Mouse (Mus musculus): Measurements from ENCODE around the gene Prss12. TPM values are rescaled to one million over a fixed set of nuclear protein-coding genes. Genes with fewer than 3 reads are reported as not detected.

Prss12 gene
- polyA plus RNA-seq, 1 experiment from 2014 or later: 0.79 TPM

DNA sequence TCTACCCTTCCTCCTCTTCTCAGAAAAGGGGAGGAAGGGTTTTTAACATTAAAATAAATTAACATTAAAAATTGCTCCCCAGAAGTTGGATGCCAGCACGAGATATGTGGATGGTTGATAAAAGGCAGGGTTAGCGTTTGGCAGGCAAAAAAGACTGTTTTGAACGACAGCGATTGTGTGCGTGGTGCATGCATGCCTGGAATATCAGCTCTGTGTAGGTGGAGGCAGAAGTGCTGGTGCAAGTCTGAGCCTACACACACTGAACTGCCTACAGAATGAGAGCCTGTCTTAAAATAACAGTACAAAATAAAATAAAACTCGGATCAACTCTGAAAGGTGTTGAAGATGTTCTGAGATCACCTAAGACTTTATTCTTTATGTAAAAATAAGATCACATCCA is 57.2 kb downstream of the Prss12 start:
- 53% methylated on average over 6 of the region's 6 CpGs for WGBS (ENCODE audit: insufficient replicate concordance)
- no peaks in the 10 kb centered on the region for H3K27me3 ChIP-seq (ENCODE audit: control insufficient read depth, insufficient read depth, low read depth, low read length)
- ATAC-seq (ENCODE audit: low read depth): no peak
- no peak overlapping the region for H3K4me2 ChIP-seq (ENCODE audit: low read depth, low read length)
- H3K4me1 ChIP-seq (ENCODE audit: control insufficient read depth, low read depth, low read length): no peaks in the 10 kb centered on the region; the same call in 1 of the 2 replicates
- no peak overlapping the region for H3K4me3 ChIP-seq (ENCODE audit: low read depth, low read length)
- no peaks in the 10 kb centered on the region for H3K9me3 ChIP-seq (replicated peaks; ENCODE audit: control insufficient read depth, low read length)
- peaks cover 7% of the 10 kb centered on the region; the same call in 1 of the 2 replicates for H3K36me3 ChIP-seq (ENCODE audit: control insufficient read depth, insufficient read depth)
- H3K27ac ChIP-seq (ENCODE audit: low read length): no peak overlapping the region
- H3K9ac ChIP-seq (ENCODE audit: low read depth, low read length): no peak overlapping the region

GRCm38 (mm10) chr3:123504783-123505182 is 58.1 kb downstream of the Prss12 start:
- WGBS (ENCODE audit: insufficient replicate concordance): 80% methylated on average over 7 of the region's 7 CpGs
- Histone ChIP-seq H3K36me3 (ENCODE audit: control insufficient read depth, insufficient read depth) (peaks cover 7% of the 10 kb centered on the region; the same call in 1 of the 2 replicates), H3K4me3 (ENCODE audit: low read depth, low read length) (no peak overlapping the region), H3K27ac (ENCODE audit: low read length) (no peak overlapping the region), H3K4me1 (ENCODE audit: control insufficient read depth, low read depth, low read length) (peaks cover under 1% of the 10 kb centered on the region; the same call in 1 of the 2 replicates), H3K9me3 (replicated peaks; ENCODE audit: control insufficient read depth, low read length) (no peaks in the 10 kb centered on the region), H3K9ac (ENCODE audit: low read depth, low read length) (no peak overlapping the region), H3K27me3 (ENCODE audit: control insufficient read depth, insufficient read depth, low read depth, low read length) (no peaks in the 10 kb centered on the region), H3K4me2 (ENCODE audit: low read depth, low read length) (no peak overlapping the region)
- no peak for ATAC-seq (ENCODE audit: low read depth)

DNA sequence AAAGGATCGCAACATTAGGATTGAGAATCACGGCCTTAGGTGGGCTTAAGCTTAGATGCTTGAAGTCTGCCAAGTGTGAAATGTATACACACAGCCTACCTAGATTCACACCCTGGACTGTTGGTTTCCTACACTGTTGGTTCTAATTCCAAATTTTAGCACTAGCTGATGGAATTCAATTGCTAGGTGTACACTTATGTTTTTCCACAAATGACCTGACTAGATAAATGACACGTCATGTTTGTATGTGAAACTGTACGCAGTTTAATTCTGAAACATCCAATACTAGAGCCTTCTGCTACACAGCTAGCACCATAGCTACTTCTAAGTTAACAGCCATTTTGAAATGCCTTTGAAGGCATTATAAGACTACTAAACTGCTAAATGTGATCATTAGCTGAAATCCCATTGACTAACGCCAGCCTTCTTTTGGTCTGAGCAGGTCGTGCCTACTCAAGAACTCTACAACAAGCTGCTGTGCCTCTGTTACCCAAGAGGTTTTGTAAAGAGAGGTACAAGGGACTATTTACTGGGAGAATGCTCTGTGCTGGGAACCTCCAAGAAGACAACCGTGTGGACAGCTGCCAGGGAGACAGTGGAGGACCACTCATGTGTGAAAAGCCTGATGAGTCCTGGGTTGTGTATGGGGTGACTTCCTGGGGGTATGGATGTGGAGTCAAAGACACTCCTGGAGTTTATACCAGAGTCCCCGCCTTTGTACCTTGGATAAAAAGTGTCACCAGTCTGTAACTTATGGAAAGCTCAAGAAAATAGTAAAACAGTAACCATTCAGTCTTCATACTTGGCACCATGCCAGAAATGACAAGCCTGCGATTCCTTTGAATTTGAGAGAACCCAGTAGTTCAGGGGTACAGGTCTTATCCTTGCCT is 59.3 kb downstream of the Prss12 start:
- Histone ChIP-seq H3K9me3 (replicated peaks; ENCODE audit: control insufficient read depth, low read length) (no peaks in the 10 kb centered on the region), H3K4me2 (ENCODE audit: low read depth, low read length) (peak overlapping the region; percentile 63), H3K9ac (ENCODE audit: low read depth, low read length) (no peak overlapping the region), H3K27me3 (ENCODE audit: control insufficient read depth, insufficient read depth, low read depth, low read length) (no peaks in the 10 kb centered on the region), H3K4me3 (ENCODE audit: low read depth, low read length) (no peak overlapping the region; the same call in 1 of the 2 replicates), H3K4me1 (ENCODE audit: control insufficient read depth, low read depth, low read length) (peaks cover 2% of the 10 kb centered on the region; the same call in 1 of the 2 replicates), H3K27ac (ENCODE audit: low read length) (peak overlapping the region; percentile 29; the same call in 1 of the 2 replicates), H3K36me3 (ENCODE audit: control insufficient read depth, insufficient read depth) (peaks cover 7% of the 10 kb centered on the region; the same call in 1 of the 2 replicates)
- WGBS (ENCODE audit: insufficient replicate concordance): 35% methylated on average over 9 of the region's 9 CpGs
- no peak for ATAC-seq (ENCODE audit: low read depth)

- peak overlapping the region; percentile 82 for H3K9ac ChIP-seq (ENCODE audit: low read depth, low read length)
- peaks cover 2% of the 10 kb centered on the region; the same call in 1 of the 2 replicates for H3K4me1 ChIP-seq (ENCODE audit: control insufficient read depth, low read depth, low read length)
- no peak for ATAC-seq (ENCODE audit: low read depth)
- peak overlapping the region; percentile 63 for H3K4me2 ChIP-seq (ENCODE audit: low read depth, low read length)
- 4% methylated on average over 6 of the region's 6 CpGs for WGBS (ENCODE audit: insufficient replicate concordance)
- H3K4me3 ChIP-seq (ENCODE audit: low read depth, low read length): peak overlapping the region; percentile 84
- peaks cover 7% of the 10 kb centered on the region; the same call in 1 of the 2 replicates for H3K36me3 ChIP-seq (ENCODE audit: control insufficient read depth, insufficient read depth)
- H3K27me3 ChIP-seq (ENCODE audit: control insufficient read depth, insufficient read depth, low read depth, low read length): no peaks in the 10 kb centered on the region
- H3K9me3 ChIP-seq (replicated peaks; ENCODE audit: control insufficient read depth, low read length): no peaks in the 10 kb centered on the region
- H3K27ac ChIP-seq (ENCODE audit: low read length): peak overlapping the region; percentile 86
These were observed 60.3 kb downstream of the Prss12 start for GRCm38 (mm10) chr3:123506699-123507662.

GRCm38 (mm10) chr3:123507663-123508055 is 60.9 kb downstream of the Prss12 start:
- no peak for ATAC-seq (ENCODE audit: low read depth)
- Histone ChIP-seq H3K9ac (ENCODE audit: low read depth, low read length) (peak overlapping the region; percentile 82), H3K36me3 (ENCODE audit: control insufficient read depth, insufficient read depth) (peaks cover 7% of the 10 kb centered on the region; the same call in 1 of the 2 replicates), H3K4me3 (ENCODE audit: low read depth, low read length) (peak overlapping the region; percentile 84), H3K27me3 (ENCODE audit: control insufficient read depth, insufficient read depth, low read depth, low read length) (no peaks in the 10 kb centered on the region), H3K27ac (ENCODE audit: low read length) (peak overlapping the region; percentile 86), H3K4me1 (ENCODE audit: control insufficient read depth, low read depth, low read length) (peaks cover 2% of the 10 kb centered on the region; the same call in 1 of the 2 replicates), H3K4me2 (ENCODE audit: low read depth, low read length) (peak overlapping the region; percentile 63), H3K9me3 (replicated peaks; ENCODE audit: control insufficient read depth, low read length) (no peaks in the 10 kb centered on the region)
- WGBS (ENCODE audit: insufficient replicate concordance): under 1% methylated on average over 10 of the region's 10 CpGs

GRCm38 (mm10) chr3:123508056-123508674 is 61.5 kb downstream of the Prss12 start:
- 0% methylated on average over 53 of the region's 53 CpGs for WGBS (ENCODE audit: insufficient replicate concordance)
- peak; percentile 94 for ATAC-seq (ENCODE audit: low read depth)
- Histone ChIP-seq H3K4me1 (ENCODE audit: control insufficient read depth, low read depth, low read length) (peaks cover 2% of the 10 kb centered on the region; the same call in 1 of the 2 replicates), H3K36me3 (ENCODE audit: control insufficient read depth, insufficient read depth) (peaks cover 7% of the 10 kb centered on the region; the same call in 1 of the 2 replicates), H3K27me3 (ENCODE audit: control insufficient read depth, insufficient read depth, low read depth, low read length) (no peaks in the 10 kb centered on the region), H3K4me2 (ENCODE audit: low read depth, low read length) (peak overlapping the region; percentile 85), H3K9ac (ENCODE audit: low read depth, low read length) (peak overlapping the region; percentile 89), H3K4me3 (ENCODE audit: low read depth, low read length) (peak overlapping the region; percentile 84), H3K27ac (ENCODE audit: low read length) (peak overlapping the region; percentile 99), H3K9me3 (replicated peaks; ENCODE audit: control insufficient read depth, low read length) (no peaks in the 10 kb centered on the region)

- H3K27me3 ChIP-seq (ENCODE audit: control insufficient read depth, insufficient read depth, low read depth, low read length): no peaks in the 10 kb centered on the region
- peak overlapping the region; percentile 84 for H3K4me3 ChIP-seq (ENCODE audit: low read depth, low read length)
- WGBS (ENCODE audit: insufficient replicate concordance): under 1% methylated on average over 36 of the region's 36 CpGs
- H3K4me2 ChIP-seq (ENCODE audit: low read depth, low read length): peak overlapping the region; percentile 85
- H3K4me1 ChIP-seq (ENCODE audit: control insufficient read depth, low read depth, low read length): peaks cover 2% of the 10 kb centered on the region; the same call in 1 of the 2 replicates
- H3K27ac ChIP-seq (ENCODE audit: low read length): peak overlapping the region; percentile 99
- no peaks in the 10 kb centered on the region for H3K9me3 ChIP-seq (replicated peaks; ENCODE audit: control insufficient read depth, low read length)
- peak overlapping the region; percentile 89 for H3K9ac ChIP-seq (ENCODE audit: low read depth, low read length)
- peak; percentile 54 for ATAC-seq (ENCODE audit: low read depth)
- peaks cover 7% of the 10 kb centered on the region; the same call in 1 of the 2 replicates for H3K36me3 ChIP-seq (ENCODE audit: control insufficient read depth, insufficient read depth)
These were observed 62.1 kb downstream of the Prss12 start for GRCm38 (mm10) chr3:123508675-123509376.

- H3K36me3 ChIP-seq (ENCODE audit: control insufficient read depth, insufficient read depth): no peaks in the 10 kb centered on the region
- WGBS (ENCODE audit: insufficient replicate concordance): 56% methylated on average over 4 of the region's 4 CpGs
- no peak for ATAC-seq (ENCODE audit: low read depth)
- peaks cover 2% of the 10 kb centered on the region; the same call in 1 of the 2 replicates for H3K4me1 ChIP-seq (ENCODE audit: control insufficient read depth, low read depth, low read length)
- H3K4me3 ChIP-seq (ENCODE audit: low read depth, low read length): no peak overlapping the region
- H3K4me2 ChIP-seq (ENCODE audit: low read depth, low read length): no peak overlapping the region
- no peak overlapping the region for H3K9ac ChIP-seq (ENCODE audit: low read depth, low read length)
- no peaks in the 10 kb centered on the region for H3K27me3 ChIP-seq (ENCODE audit: control insufficient read depth, insufficient read depth, low read depth, low read length)
- H3K9me3 ChIP-seq (replicated peaks; ENCODE audit: control insufficient read depth, low read length): no peaks in the 10 kb centered on the region
- no peak overlapping the region for H3K27ac ChIP-seq (ENCODE audit: low read length)
These were observed 65.1 kb downstream of the Prss12 start for GRCm38 (mm10) chr3:123511818-123512217.
